Mouse (Mus musculus) inflammation-experienced regulatory T-cells, adult 6 months (primary cell): ENCODE measurements around the gene Fbxw11. TPM values are rescaled to one million over a fixed set of nuclear protein-coding genes. Genes with fewer than 3 reads are reported as not detected.

Experiments used
- ATAC-seq: one replicate; pipeline ENCODE4 v1.8.0; 2017
- polyA plus RNA-seq, 3 experiments: library from polyadenylated mRNA; unstranded; fragments of 100-300 nt; shearing (Covaris generic); gene quantifications; one replicate each; pipeline ENCODE4 v1.2.1; 2017

The Fbxw11 gene
- polyA plus RNA-seq, 3 experiments from 2014 or later, result 20.0 to 28.6 (median 21.7) TPM

DNA sequence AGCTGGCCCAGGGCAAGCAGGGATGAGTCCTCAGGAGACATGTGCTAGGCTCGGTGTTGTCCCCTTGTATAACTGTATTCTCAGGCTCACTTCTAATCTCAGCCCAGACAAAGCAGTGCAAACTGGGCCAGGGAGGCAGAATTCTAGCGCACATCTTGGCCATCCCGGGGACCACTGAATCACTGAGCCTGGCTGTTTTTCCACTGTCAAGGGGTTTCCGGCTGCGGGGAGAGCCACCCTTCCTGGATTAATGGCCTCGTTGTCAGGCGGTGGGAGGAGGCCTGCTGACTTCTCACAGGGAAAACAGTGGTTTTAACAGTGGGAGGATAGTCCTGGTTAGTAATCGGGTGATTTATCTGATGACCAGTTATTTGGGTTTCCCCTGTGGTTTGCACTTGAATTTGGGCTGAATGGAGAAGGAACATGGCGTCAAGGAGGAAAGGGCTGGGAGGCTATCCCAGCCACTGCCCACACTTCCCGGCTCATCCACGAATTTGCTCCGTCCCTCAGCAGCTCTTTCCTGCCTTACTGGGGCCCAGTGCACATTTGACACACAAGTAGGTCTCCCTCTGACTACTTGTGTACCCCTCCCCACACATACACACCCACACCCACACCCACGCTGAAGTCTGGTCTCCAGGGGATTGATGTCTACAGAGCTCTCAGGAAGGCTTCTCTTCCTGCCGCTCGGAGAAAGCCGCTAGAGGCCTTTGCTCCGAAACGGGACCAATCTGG is 125.1 kb downstream of the Fbxw11 start:
- ATAC-seq, result no peak

- peak; percentile 84 for ATAC-seq
Measured at GRCm38 (mm10) chr11:32768642-32769343, 126.3 kb downstream of the Fbxw11 start.

- no peak for ATAC-seq
Measured at GRCm38 (mm10) chr11:32780747-32781536, 138.4 kb downstream of the Fbxw11 start.

DNA sequence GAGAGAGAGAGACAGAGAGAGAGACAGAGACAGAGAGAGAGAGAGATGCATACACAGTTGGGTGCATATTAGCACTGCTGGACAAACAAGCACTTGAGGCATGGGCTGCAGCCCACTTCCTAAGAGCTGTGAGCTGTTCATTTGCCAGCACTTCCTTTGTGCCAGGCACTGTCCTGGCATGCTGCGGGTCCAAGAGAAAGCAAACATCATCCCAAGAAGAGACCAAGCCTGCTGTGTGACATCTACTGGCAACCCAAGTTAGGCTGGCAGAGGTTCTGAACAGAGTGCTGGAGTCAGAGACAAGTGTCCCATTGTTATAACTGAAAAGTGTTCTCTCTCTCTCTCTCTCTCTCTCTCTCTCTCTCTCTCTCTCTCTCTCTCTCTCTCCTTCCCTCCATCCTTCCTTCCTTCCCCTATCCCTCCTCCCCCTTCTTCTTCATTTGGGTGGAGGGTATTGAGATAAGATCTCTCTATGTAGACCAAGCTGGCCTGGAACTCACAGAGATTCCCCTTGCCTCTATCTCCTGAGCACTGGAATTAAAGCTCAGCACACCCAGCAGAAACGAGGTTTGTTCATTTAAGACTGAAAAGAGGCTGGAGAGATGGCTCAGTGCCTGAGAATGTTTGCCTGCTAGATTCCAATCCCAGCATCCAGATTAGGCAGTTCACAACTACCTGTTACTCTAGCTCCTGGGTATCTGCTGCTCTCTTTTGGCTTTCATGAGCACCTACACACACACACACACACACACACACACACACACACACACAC is 139.3 kb downstream of the Fbxw11 start:
- ATAC-seq, result no peak

DNA sequence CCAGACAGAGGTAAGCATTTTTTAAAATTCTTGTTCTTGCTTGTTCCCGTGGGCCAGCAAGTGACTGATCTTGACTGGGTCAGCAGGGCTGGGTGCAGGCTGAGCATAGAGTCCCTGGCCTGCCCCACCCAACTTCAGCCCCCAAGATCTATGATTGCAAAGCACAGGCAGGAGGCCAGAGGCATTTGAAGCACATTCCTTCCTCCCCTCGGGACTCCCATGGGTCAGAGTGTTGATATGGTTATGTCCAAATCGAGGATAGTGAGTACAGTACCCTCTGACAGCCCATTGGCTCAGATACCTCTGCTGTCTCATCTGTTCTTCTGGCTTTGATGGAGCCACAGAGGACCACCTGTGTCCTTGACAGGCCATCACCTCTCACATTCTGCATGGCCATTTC is 140.2 kb downstream of the Fbxw11 start:
- no peak for ATAC-seq

GRCm38 (mm10) chr11:32785591-32786147 is 143.1 kb downstream of the Fbxw11 start:
- ATAC-seq, result no peak

DNA sequence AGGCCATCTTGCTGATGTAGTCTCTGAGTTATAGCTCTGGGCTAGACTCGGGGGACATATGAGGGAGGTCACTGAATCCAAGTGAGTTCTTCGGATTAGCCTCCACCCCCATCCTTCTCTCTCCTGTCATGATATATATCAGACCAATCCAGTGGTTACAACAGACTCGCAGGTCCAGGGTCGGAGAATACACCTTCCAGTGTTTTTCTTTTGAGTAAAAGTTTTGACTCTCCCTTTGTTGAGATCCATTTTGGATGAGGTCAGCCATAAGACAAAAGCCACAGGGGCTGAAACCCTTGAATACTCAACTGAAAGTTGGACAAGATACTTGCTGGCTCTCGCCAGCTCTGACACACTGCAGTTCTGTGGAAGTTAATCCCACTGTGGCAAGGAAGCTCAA is 143.7 kb downstream of the Fbxw11 start:
- ATAC-seq, result no peak

- no peak for ATAC-seq
Measured at GRCm38 (mm10) chr11:32794759-32795445, 152.4 kb downstream of the Fbxw11 start.

Other genes starting within 250 kb of the Fbxw11 start
- gene Ubtd2, start 187.4 kb upstream of the Fbxw11 start, polyA plus RNA-seq, result 1 to 10 TPM; 2.1 to 3.7 (median 2.9) TPM
- gene Efcab9, start 110.6 kb upstream of the Fbxw11 start, polyA plus RNA-seq, result 1 to 10 TPM in 2 of 3 experiments, not detected in 1; 1.3 to 1.9 TPM
- gene Stk10, start 109.4 kb upstream of the Fbxw11 start, polyA plus RNA-seq, result 100 to 1,000 TPM in 1 of 3 experiments, 10 to 100 TPM in 2; 70.6 to 116 (median 97.1) TPM
- gene Smim23, start 181.9 kb downstream of the Fbxw11 start, polyA plus RNA-seq, result not detected